Mouse (Mus musculus) bone marrow macrophage, adult 2 months (primary cell): ENCODE measurements around the gene Megf8. TPM values are rescaled to one million over a fixed set of nuclear protein-coding genes. Genes with fewer than 3 reads are reported as not detected.
A peak's percentile ranks its signal among the peaks of the same experiment; 100 is the strongest.

ENCODE experiments used
- H3K27ac ChIP-seq: 2 replicates; pipeline ENCODE4 v1.5.1; 2012; ENCODE audit warnings: low read depth, low read length; ENCODE audit not compliant: insufficient read depth
- H3K4me1 ChIP-seq: 2 replicates; pipeline ENCODE4 v1.6.1; 2012; ENCODE audit warnings: low read length; ENCODE audit not compliant: control insufficient read depth, insufficient read depth
- H3K4me3 ChIP-seq: 2 replicates; pipeline ENCODE4 v1.5.1; 2012; ENCODE audit warnings: mild to moderate bottlenecking, low read length, moderate library complexity; ENCODE audit not compliant: insufficient read depth
- CTCF ChIP-seq: IDR thresholded peaks from 2 replicates; pipeline ENCODE4 v1.5.1; 2012; ENCODE audit warnings: low read depth, mild to moderate bottlenecking, low read length, moderate library complexity
- POLR2A ChIP-seq: IDR thresholded peaks from 2 replicates; pipeline ENCODE4 v1.6.1; 2012; ENCODE audit warnings: mild to moderate bottlenecking, low read depth, low read length, borderline replicate concordance
- polyA plus RNA-seq: library from polyadenylated mRNA; stranded (reverse); fragments of >200 nt; gene quantifications from 2 replicates; pipeline ENCODE4 v1.2.4, GENCODE M21; 2012; ENCODE audit not compliant: missing spikeins, insufficient read depth, insufficient read length

The Megf8 gene
- polyA plus RNA-seq, 1 experiment: 13.8 TPM

- peaks cover 45% of the 10 kb centered on the region for H3K4me1 ChIP-seq
- H3K4me3 ChIP-seq: peak overlapping the region; percentile 75
- TF ChIP-seq CTCF (no peak), POLR2A (no peak; the same call in 1 of the 2 replicates)
- peak overlapping the region; percentile 99 for H3K27ac ChIP-seq
These were observed 36.8 kb upstream of the Megf8 start for GRCm38 (mm10) chr7:25279861-25280791.

- TF ChIP-seq CTCF: no peak
- no peak for TF ChIP-seq POLR2A
- peak overlapping the region; percentile 75 for H3K4me3 ChIP-seq
- H3K4me1 ChIP-seq: peaks cover 37% of the 10 kb centered on the region
These were observed 35.7 kb upstream of the Megf8 start for GRCm38 (mm10) chr7:25281166-25281733.

GRCm38 (mm10) chr7:25281734-25282601 is 35.0 kb upstream of the Megf8 start:
- TF ChIP-seq CTCF (no peak), POLR2A (no peak)
- H3K4me3 ChIP-seq: peak overlapping the region; percentile 75
- peaks cover 29% of the 10 kb centered on the region for H3K4me1 ChIP-seq
- peak overlapping the region; percentile 99 for H3K27ac ChIP-seq

More at GRCm38 (mm10) chr7:25281166-25281733, 35.7 kb upstream of the Megf8 start:
- H3K27ac ChIP-seq: peak overlapping the region; percentile 99

DNA sequence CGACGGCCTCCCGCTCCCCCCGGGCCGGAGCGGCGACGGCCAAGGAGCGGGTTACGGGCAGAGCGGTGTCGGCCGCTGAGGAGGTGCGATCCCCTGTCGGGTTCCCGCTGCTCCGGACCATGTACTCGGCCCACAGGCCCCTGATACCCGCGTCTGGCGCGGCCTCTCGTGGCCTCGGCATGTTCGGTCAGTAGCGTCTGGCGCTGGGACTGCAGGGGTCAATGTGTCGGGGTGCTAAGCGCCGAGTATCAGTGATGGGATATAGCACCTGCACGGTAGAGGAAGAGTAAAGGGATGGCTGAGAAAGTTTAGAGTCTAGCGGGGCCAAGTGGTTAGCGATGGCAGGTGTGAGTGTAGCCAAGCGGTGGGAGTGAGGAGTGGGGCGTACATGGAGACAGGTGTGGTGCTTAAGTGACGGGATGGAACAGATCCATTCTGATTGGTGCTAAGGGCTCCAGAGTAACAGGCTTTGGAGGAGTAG is 34.2 kb upstream of the Megf8 start:
- Histone ChIP-seq H3K27ac (peak overlapping the region; percentile 74), H3K4me1 (peaks cover 23% of the 10 kb centered on the region), H3K4me3 (peak overlapping the region; percentile 85)
- TF ChIP-seq POLR2A (no peak), CTCF (no peak)

GRCm38 (mm10) chr7:25283637-25284036 is 33.3 kb upstream of the Megf8 start:
- Histone ChIP-seq H3K4me1 (peaks cover 21% of the 10 kb centered on the region), H3K4me3 (peak overlapping the region; percentile 85), H3K27ac (peak overlapping the region; percentile 74)
- TF ChIP-seq POLR2A: no peak

DNA sequence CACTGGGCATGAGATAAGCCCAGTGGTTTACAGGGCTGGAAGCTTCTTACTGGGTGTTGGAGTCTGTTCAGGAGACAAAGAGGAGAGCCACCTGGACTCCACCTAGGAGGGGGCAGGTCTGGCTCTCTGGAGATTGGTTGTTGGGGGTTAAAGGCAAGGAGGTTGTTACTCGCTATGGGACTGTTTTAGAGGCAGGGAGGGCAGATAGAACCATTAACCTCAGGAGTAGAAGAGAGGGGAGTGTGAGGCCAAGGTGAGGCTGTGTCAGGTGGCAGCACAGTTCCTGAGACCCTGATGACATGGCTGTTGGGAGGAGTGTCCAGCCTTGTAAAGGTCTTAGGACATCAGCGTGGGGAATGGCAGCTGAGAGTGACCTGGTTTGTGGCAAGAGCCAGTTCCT is 32.8 kb upstream of the Megf8 start:
- H3K4me3 ChIP-seq: peak overlapping the region; percentile 85
- H3K4me1 ChIP-seq: peaks cover 21% of the 10 kb centered on the region
- no peak for TF ChIP-seq CTCF
- no peak for TF ChIP-seq POLR2A
- peak overlapping the region; percentile 41 for H3K27ac ChIP-seq

DNA sequence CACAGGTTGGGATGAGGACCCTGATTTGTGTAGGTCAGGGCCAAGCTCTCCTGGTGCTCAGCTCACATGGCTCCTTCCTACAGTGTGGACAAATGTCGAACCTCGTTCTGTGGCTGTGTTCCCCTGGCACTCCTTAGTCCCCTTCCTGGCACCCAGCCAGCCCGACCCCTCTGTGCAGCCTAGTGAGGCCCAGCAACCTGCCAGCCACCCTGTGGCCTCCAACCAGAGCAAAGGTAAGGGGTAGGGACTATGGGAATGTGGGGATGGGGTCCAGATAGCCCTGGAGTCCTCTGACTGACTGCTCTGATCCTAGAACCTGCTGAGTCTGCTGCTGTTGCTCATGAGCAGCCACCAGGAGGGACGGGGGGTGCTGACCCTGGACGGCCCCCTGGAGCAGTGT is 32.2 kb upstream of the Megf8 start:
- Histone ChIP-seq H3K4me3 (no peak overlapping the region), H3K4me1 (peaks cover 21% of the 10 kb centered on the region)
- no peak for TF ChIP-seq CTCF

DNA sequence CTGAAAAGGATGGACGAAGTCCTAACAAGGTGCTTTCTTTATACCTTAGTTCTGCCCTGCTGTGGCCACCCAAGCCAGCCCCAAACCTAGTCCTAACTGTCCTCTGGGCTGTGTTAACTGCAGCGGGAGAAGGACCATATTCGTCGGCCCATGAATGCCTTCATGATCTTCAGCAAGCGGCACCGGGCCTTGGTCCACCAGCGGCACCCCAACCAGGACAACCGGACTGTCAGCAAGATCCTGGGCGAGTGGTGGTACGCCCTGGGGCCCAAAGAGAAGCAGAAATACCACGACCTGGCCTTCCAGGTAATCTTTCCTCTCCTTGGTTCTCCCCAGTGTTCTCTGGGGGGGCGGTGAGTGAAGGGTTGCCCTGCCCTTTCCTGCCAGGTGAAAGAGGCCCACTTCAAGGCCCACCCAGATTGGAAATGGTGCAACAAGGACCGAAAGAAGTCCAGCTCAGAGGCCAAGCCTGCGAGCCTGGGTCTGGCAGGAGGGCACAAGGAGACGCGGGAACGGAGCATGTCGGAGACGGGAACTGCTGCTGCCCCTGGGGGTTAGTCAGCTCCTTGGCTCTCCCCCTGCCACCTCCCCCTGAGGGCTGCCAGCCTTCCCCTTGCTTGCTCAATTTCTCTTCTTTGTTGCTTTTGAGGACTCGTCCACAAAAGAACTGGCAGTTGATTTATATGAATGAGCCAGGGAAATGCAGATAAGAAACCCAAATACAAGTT is 31.3 kb upstream of the Megf8 start:
- Histone ChIP-seq H3K27ac (no peak overlapping the region), H3K4me3 (no peak overlapping the region), H3K4me1 (peaks cover 18% of the 10 kb centered on the region)
- TF ChIP-seq POLR2A (no peak), CTCF (no peak)

More for the DNA sequence above, 32.2 kb upstream of the Megf8 start:
- no peak overlapping the region for H3K27ac ChIP-seq

- Histone ChIP-seq H3K4me1 (peaks cover 9% of the 10 kb centered on the region), H3K4me3 (no peak overlapping the region), H3K27ac (no peak overlapping the region)
- TF ChIP-seq CTCF (no peak), POLR2A (no peak)
These were observed 30.0 kb upstream of the Megf8 start for GRCm38 (mm10) chr7:25286989-25287388.
